Mouse (Mus musculus): ENCODE measurements around the gene Zfp980. TPM values are rescaled to one million over a fixed set of nuclear protein-coding genes. Genes with fewer than 3 reads are reported as not detected.

Zfp980 gene
- not detected for polyA plus RNA-seq (2017; shearing (Covaris generic))

GRCm38 (mm10) chr4:145670385-145670784 is at the start of gene Zfp980:
Gene Zfp980, plus strand, starts transcription at chr4:145670685.

Other genes starting within 250 kb of the Zfp980 start
- 0.84 TPM for gene Zfp990, start 159.9 kb upstream of the Zfp980 start, polyA plus RNA-seq (2017; shearing (Covaris generic))
- gene Gm13212, start 85.5 kb upstream of the Zfp980 start, polyA plus RNA-seq (2017; shearing (Covaris generic)) = 4.5 TPM
- gene Zfp986, start 198.1 kb downstream of the Zfp980 start, polyA plus RNA-seq (2017; shearing (Covaris generic)) = not detected

All from effector memory CD4-positive, alpha-beta T cell, adult 5 months (primary cell).